Mouse (Mus musculus) bone marrow macrophage, adult 2 months (primary cell): ENCODE measurements around the gene D17H6S53E.

Source experiments
- CTCF ChIP-seq: IDR thresholded peaks from 2 replicates; pipeline ENCODE4 v1.5.1; 2012; ENCODE audit warnings: low read depth, mild to moderate bottlenecking, low read length, moderate library complexity
- POLR2A ChIP-seq: IDR thresholded peaks from 2 replicates; pipeline ENCODE4 v1.6.1; 2012; ENCODE audit warnings: mild to moderate bottlenecking, low read depth, low read length, borderline replicate concordance

DNA sequence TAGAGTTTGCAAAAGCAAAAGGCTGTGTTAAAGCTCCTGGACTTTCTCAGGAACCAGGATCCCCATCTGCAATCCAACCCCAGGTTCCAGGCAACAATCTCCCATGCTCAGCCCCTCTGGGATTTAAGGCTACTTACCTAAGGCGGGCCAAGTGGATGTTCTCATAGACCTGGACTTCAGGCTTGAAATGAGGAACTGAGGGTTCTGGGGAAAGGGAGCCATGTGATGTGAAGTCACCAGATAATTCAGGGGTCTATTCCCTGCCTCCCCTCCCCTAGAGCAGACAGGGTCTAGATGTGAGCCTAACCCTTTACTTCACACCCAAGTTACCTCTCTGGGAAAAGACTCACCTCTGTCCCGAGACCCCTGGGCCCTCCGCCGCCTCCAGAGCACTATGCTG is 45.5 kb upstream of the D17H6S53E start:
- TF ChIP-seq CTCF: no peak
- TF ChIP-seq POLR2A: no peak
